ENCODE assay signal across 24 mouse cellular contexts in genomic region chr4:155645308-155645707, GRCm38 (mm10). TPM values are rescaled to one million over a fixed set of nuclear protein-coding genes. Genes with fewer than 3 reads are reported as not detected.
"Had no signal": no experiment of that assay in that cellular context is flagged by ENCODE, and none has a peak within 500 bp of the region (broad histone marks: within the 10 kb centered on the region; RNA-seq: fewer than 3 reads in every experiment).

Gene Gm10563, minus strand, starts transcription at chr4:155645408.

RNA-seq across cellular contexts. Expression of gene Gm10563, which starts in this region (rescaled TPM):
- polyA plus RNA-seq: heart, embryonic 10.5 days; heart, embryonic 11.5 days; heart, embryonic 12.5 days; heart, embryonic 13.5 days; heart, embryonic 14.5 days; heart, embryonic 15.5 days; heart, embryonic 16.5 days; heart, postnatal 0 days; hindbrain, embryonic 10.5 days; hindbrain, embryonic 11.5 days; hindbrain, embryonic 12.5 days; hindbrain, embryonic 13.5 days; hindbrain, embryonic 14.5 days; hindbrain, embryonic 15.5 days; hindbrain, embryonic 16.5 days; hindbrain, postnatal 0 days; intestine, embryonic 14.5 days; intestine, embryonic 15.5 days; intestine, embryonic 16.5 days; kidney, embryonic 14.5 days; kidney, embryonic 15.5 days; kidney, embryonic 16.5 days; kidney, postnatal 0 days; large intestine, adult 2 months had no signal
